ENCODE assay signal across 8 mouse cellular contexts in genomic region chr11:97842001-97842400, GRCm38 (mm10). TPM values are rescaled to one million over a fixed set of nuclear protein-coding genes. Genes with fewer than 3 reads are reported as not detected.
DNase-seq lines count a peak whose midpoint lies in the region; ATAC-seq lines count a peak whose summit lies in the region.

No protein-coding gene starts in this region.

- no peak for ATAC-seq in kidney, embryonic 16.5 days (ENCODE audit: low FRiP score, low TSS enrichment)
- ATAC-seq in midbrain, embryonic 15.5 days (replicated peaks): no peak

- peak overlapping the region; percentile 26; the same call in 1 of the 2 replicates for H3K9ac ChIP-seq in kidney, embryonic 16.5 days (replicated peaks; ENCODE audit: low read length)
- H3K9ac ChIP-seq in midbrain, embryonic 15.5 days: peak overlapping the region; percentile 36

- intact Hi-C loops in left cerebral cortex, postnatal 14 days (cut with DNase I): loop anchor here (5.0 kb wide), 1 partner anchor 40 kb away; the partner anchor contains the start of gene Fbxo47

- no peaks in the 10 kb centered on the region for H3K9me3 ChIP-seq in kidney, embryonic 16.5 days (ENCODE audit: low read length)
- H3K9me3 ChIP-seq in hindbrain, embryonic 10.5 days: no peaks in the 10 kb centered on the region
- no peaks in the 10 kb centered on the region for H3K9me3 ChIP-seq in midbrain, embryonic 15.5 days

- peak overlapping the region; percentile 69; the same call in 1 of the 2 replicates for H3K4me2 ChIP-seq in kidney, embryonic 16.5 days (replicated peaks; ENCODE audit: low read depth, low read length)
- H3K4me2 ChIP-seq in midbrain, embryonic 15.5 days: peak overlapping the region; percentile 55

- WGBS in kidney, embryonic 16.5 days: 56% methylated on average over 4 of the region's 4 CpGs
- WGBS in hindbrain, embryonic 10.5 days: 37% methylated on average over 4 of the region's 4 CpGs
- WGBS in midbrain, embryonic 15.5 days: 32% methylated on average over 4 of the region's 4 CpGs

- H3K36me3 ChIP-seq in kidney, embryonic 16.5 days (ENCODE audit: insufficient read depth, low read length): peaks cover 5% of the 10 kb centered on the region; the same call in 1 of the 2 replicates
- peaks cover 9% of the 10 kb centered on the region for H3K36me3 ChIP-seq in hindbrain, embryonic 10.5 days
- peaks cover 4% of the 10 kb centered on the region; the same call in 1 of the 2 replicates for H3K36me3 ChIP-seq in midbrain, embryonic 15.5 days (replicated peaks)

- H3K27me3 ChIP-seq in kidney, embryonic 16.5 days (ENCODE audit: insufficient read depth, low read length): no peaks in the 10 kb centered on the region
- H3K27me3 ChIP-seq in hindbrain, embryonic 10.5 days (ENCODE audit: insufficient read depth, poor library complexity, severe bottlenecking): no peaks in the 10 kb centered on the region
- no peaks in the 10 kb centered on the region for H3K27me3 ChIP-seq in midbrain, embryonic 15.5 days (replicated peaks)

- H3K27ac ChIP-seq in kidney, embryonic 16.5 days (ENCODE audit: low read length): 0 out of 2 replicates have a peak overlapping the region, but pooled peaks have one; percentile 38
- peak overlapping the region; percentile 94 for H3K27ac ChIP-seq in hindbrain, embryonic 10.5 days
- peak overlapping the region; percentile 94 for H3K27ac ChIP-seq in midbrain, embryonic 15.5 days

- no peak overlapping the region for H3K4me3 ChIP-seq in kidney, embryonic 16.5 days (ENCODE audit: low read length)
- H3K4me3 ChIP-seq in hindbrain, embryonic 10.5 days: peak overlapping the region; percentile 67
- peak overlapping the region; percentile 61 for H3K4me3 ChIP-seq in midbrain, embryonic 15.5 days

- peaks cover 9% of the 10 kb centered on the region for H3K4me1 ChIP-seq in kidney, embryonic 16.5 days (ENCODE audit: insufficient read depth, low read length)
- H3K4me1 ChIP-seq in hindbrain, embryonic 10.5 days (replicated peaks): peaks cover 33% of the 10 kb centered on the region
- peaks cover 18% of the 10 kb centered on the region for H3K4me1 ChIP-seq in midbrain, embryonic 15.5 days

- DNase-seq in kidney, adult 9 months: no peak
- DNase-seq in cerebellum, adult 9-10 months: peak; percentile 60
- no peak for DNase-seq in hindbrain, embryonic 10.5 days (ENCODE audit: low spot score)
- no peak for DNase-seq in spleen, postnatal 4 days (ENCODE audit: low spot score in 2 of 2)
- DNase-seq in left cerebral cortex, postnatal 14 days (ENCODE audit: low spot score in 2 of 2): no peak
- DNase-seq in heart, adult 8-10 months (ENCODE audit: low spot score): no peak

RNA-seq across cellular contexts. Expression of gene B230217C12Rik, which starts 1.4 kb away (rescaled TPM):
- 4.3 and 6.7 TPM in 2 replicates for polyA plus RNA-seq in kidney, embryonic 16.5 days (2015; fragmentation: Nextera tagmentation; extraction: Ambion mirVana)
- 10.0 and 12.3 TPM in 2 replicates for polyA plus RNA-seq in hindbrain, embryonic 10.5 days (2016; fragmentation: Nextera tagmentation; extraction: Ambion mirVana)
- polyA plus RNA-seq in midbrain, embryonic 15.5 days (2015; fragmentation: Nextera tagmentation; extraction: Ambion mirVana): 33.3 and 33.8 TPM in 2 replicates
- total RNA-seq in left cerebral cortex, postnatal 14 days (2021): 10 to 100 TPM; 48.5 to 52.8 TPM
- total RNA-seq in heart, adult 8-10 months (2022): 1 to 10 TPM in 1 of 4 experiments, under 1 TPM in 3; 0.22 to 1.7 (median 0.51) TPM

RNA-seq across cellular contexts. Expression of gene Fbxo47, which starts 42.0 kb away (rescaled TPM):
- 0.45 and 0.46 TPM in 2 replicates for polyA plus RNA-seq in kidney, embryonic 16.5 days (2015; fragmentation: Nextera tagmentation; extraction: Ambion mirVana)
- polyA plus RNA-seq in hindbrain, embryonic 10.5 days (2016; fragmentation: Nextera tagmentation; extraction: Ambion mirVana): 0.73 and 1.0 TPM in 2 replicates
- polyA plus RNA-seq in midbrain, embryonic 15.5 days (2015; fragmentation: Nextera tagmentation; extraction: Ambion mirVana): 0.57 and 0.70 TPM in 2 replicates
- total RNA-seq in left cerebral cortex, postnatal 14 days (2021): under 1 TPM; 0.86 to 0.99 TPM
- under 1 TPM; 0.28 to 0.56 (median 0.31) TPM for total RNA-seq in heart, adult 8-10 months (2022)

RNA-seq across cellular contexts. Expression of gene Lasp1, which starts 43.2 kb away (rescaled TPM):
- polyA plus RNA-seq in kidney, embryonic 16.5 days (2015; fragmentation: Nextera tagmentation; extraction: Ambion mirVana): 133 TPM in 2 replicates
- 77.7 and 90.1 TPM in 2 replicates for polyA plus RNA-seq in hindbrain, embryonic 10.5 days (2016; fragmentation: Nextera tagmentation; extraction: Ambion mirVana)
- 198 and 199 TPM in 2 replicates for polyA plus RNA-seq in midbrain, embryonic 15.5 days (2015; fragmentation: Nextera tagmentation; extraction: Ambion mirVana)
- 100 to 1,000 TPM; 189 to 204 TPM for total RNA-seq in left cerebral cortex, postnatal 14 days (2021)
- total RNA-seq in heart, adult 8-10 months (2022): 10 to 100 TPM; 20.1 to 32.0 (median 25.8) TPM

RNA-seq across cellular contexts. Expression of gene Rpl23, which starts 59.8 kb away (rescaled TPM):
- 428 and 460 TPM in 2 replicates for polyA plus RNA-seq in kidney, embryonic 16.5 days (2015; fragmentation: Nextera tagmentation; extraction: Ambion mirVana)
- polyA plus RNA-seq in hindbrain, embryonic 10.5 days (2016; fragmentation: Nextera tagmentation; extraction: Ambion mirVana): 381 and 439 TPM in 2 replicates
- polyA plus RNA-seq in midbrain, embryonic 15.5 days (2015; fragmentation: Nextera tagmentation; extraction: Ambion mirVana): 259 and 277 TPM in 2 replicates
- total RNA-seq in left cerebral cortex, postnatal 14 days (2021): 100 to 1,000 TPM; 342 to 343 TPM
- total RNA-seq in heart, adult 8-10 months (2022): 100 to 1,000 TPM; 425 to 610 (median 521) TPM

Comparison
In these comparisons a context has a peak if more than half of its experiments do, and no peak if none do; other contexts are left out.
1. H3K27ac ChIP-seq: peak in every context shown above with its lines; median percentile 94 in hindbrain, embryonic 10.5 days; 94 in midbrain, embryonic 15.5 days; 38 in kidney, embryonic 16.5 days.